Mouse (Mus musculus) megakaryocyte-erythroid progenitor cell, adult 5 weeks (primary cell): ENCODE data around the gene Lrrc40. TPM values are rescaled to one million over a fixed set of nuclear protein-coding genes. Genes with fewer than 3 reads are reported as not detected.

Source experiments
- polyA plus RNA-seq: library from polyadenylated mRNA; stranded (reverse); fragments of >175 nt; gene quantifications from 2 replicates; pipeline ENCODE4 v1.2.3, GENCODE M21; 2012

The Lrrc40 gene
- 16.7 and 17.6 TPM in 2 replicates for polyA plus RNA-seq

DNA sequence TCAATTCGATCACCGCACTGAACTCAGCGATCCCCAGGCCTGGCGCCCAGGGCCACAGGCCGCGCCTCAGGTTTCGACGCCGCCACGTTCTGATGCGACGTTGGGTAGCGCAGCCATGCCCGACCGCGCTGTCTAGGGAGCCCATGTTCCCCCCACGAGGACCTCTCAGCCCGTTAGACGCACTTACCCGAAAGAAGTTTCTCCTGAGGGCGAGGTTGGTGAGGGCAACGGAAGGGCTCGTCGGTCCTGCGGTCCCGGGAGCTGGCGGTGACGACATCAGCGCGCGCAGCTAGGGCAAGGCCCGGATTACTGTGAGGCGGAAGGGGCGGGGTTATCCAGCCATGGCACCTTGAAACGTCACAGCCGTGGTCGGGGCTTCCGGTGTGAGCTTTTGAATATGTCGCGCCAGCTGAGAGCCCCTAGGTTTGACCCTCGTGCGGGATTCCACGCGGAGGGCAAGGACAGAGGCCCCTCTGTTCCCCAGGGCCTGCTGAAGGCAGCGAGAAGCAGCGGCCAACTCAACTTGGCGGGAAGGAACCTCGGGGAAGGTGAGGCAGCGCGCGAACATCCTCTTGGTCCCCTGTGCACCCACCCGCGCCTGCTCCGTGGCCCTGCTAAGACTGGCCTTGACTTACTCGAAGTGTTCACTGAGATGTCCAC, at the start of gene Lrrc40, which contains the start of gene Srsf11:
Gene Lrrc40, plus strand, starts transcription at position 334 of the 660 bp plus-strand sequence.
Gene Srsf11, minus strand, starts transcription at position 311 of the 660 bp plus-strand sequence.

Other genes starting within 250 kb of the Lrrc40 start
- gene Cth, start 111.6 kb upstream of the Lrrc40 start, polyA plus RNA-seq, result 0.14 TPM in 1 of 2 replicates, not detected in the other
- 21.9 and 30.4 TPM in 2 replicates for gene Ankrd13c, start 89.4 kb upstream of the Lrrc40 start, polyA plus RNA-seq
- 82.6 and 156 TPM in 2 replicates for gene Srsf11, start within 50 bp of the Lrrc40 start, polyA plus RNA-seq